Mouse (Mus musculus): Measurements from ENCODE around the gene Abhd17c.
"Not testable (repeated sequence)": the region's sequence is repeated elsewhere in the genome, so short reads cannot be mapped to it uniquely, and the experiment has no call there.

Abhd17c gene

DNA sequence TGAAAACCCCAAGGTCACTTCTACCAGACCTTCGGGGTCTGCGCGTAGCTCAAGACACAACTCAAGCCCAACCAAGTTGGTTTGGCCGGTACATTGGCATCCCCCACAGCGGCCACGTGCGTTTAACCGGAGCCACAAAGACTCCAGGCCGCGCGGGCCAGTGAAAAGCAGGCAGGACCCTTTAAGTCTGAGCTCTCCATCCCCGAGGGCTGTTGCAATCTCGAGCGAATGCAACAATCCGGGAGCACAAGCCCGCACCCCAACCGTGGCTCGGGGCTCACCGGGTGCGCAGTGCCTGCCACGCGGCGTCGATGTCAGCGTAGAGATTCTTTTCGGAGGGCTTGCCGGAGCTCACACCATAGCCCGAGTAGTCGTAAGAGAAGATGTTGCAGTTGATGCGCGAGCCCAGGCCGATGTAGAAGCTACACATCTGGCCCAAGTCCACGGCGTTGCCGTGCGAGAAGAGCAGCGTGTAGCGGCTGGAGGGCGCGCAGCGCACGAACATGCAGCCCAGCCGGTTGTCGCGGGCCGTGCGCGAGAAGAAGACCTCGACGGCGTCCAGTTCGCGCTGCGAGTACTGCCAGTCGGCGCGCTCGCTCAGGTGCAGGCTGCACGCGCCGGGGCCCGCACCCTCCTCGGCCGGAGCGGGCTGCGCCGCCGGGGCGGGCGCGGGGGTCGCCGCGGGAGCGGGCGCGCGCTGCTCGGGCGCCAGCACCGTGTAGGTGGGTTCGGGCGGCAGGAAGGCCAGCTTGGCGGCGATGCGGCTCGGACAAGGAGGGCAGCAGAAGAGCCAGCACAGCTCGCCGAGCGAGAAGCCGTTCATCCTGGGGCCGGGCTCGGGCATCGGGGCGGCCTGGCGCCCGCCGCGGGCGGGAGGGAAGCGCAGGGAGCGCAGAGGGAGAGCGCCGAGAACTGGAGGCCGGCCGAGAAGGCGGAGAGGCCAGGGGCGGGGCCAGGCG is at the start of gene Abhd17c:
Abhd17c (minus strand) TSS at position 893 of the 959 bp plus-strand sequence.
- peak; percentile 27 to 60 for DNase-seq (ENCODE audit: low spot score in 2 of 2)

DNA sequence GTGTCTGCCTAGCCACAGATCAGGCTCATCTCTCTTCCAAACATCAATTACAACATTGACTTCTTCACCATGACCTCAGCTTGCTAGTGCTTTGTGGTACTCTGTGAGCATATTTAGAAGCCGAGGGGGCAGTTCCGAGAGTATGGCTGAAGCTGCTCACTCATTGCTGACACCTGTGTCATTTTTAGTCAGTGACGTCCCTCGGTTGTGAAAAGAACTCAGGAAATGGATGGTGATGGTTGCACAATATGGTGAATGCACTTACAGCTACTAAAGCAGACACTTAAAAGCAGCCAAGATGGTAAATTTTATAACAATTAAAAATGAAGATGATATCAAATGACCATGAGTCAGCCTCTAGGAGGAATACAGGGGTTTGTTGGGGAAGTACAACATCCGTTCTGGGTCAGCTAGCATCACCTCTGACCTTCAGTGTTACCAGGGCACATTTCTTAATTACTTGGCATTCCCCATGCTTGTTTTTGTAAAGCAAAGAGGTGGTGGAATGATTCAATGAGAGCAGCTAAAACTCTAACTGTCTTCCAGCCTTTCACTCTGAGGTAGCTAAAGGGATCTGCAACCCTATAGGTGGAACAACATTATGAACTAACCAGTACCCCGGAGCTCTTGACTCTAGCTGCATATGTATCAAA is 45.6 kb upstream of the Abhd17c start:
- DNase-seq (ENCODE audit: low spot score in 2 of 2): no peak

DNA sequence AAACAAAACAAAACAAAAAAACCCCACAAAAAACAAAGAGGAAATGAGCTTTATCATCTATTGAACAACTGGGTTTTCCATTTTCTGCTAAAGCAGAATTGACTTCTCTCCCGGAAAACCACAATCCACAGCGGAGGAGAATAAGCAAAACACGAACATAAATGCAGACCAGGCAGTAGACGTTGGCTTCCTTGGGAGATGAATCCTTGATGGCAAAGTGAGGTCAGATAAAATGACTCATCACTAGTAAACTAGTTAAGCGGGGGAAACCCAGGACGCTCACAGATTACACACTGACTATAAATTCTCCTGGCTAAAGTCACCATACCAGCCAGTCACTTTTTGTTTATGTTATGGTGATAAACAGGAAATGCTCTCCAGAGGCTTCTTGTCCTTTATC is 44.5 kb upstream of the Abhd17c start:
- DNase-seq (ENCODE audit: low spot score in 2 of 2): no peak

DNA sequence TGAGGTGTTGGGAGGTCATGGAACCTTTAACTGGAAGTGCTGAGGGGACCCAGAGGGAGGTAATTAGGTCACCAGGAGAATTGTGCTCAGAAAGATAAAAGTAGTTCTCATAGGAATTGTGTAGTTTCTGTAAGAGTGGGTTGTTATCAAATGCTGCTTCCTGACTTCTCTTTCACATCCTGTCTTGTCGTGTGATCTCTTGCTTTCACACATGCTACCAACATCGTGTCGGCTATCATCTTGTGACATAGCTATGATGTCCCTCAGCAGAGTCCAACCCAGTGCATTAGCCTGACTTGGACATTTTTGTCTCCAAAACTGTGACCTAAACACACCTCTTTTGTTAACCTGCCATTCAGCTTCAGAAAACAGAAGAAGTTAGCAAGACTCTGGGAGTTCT is 40.6 kb upstream of the Abhd17c start:
- DNase-seq (ENCODE audit: low spot score in 2 of 2): no peak

DNA sequence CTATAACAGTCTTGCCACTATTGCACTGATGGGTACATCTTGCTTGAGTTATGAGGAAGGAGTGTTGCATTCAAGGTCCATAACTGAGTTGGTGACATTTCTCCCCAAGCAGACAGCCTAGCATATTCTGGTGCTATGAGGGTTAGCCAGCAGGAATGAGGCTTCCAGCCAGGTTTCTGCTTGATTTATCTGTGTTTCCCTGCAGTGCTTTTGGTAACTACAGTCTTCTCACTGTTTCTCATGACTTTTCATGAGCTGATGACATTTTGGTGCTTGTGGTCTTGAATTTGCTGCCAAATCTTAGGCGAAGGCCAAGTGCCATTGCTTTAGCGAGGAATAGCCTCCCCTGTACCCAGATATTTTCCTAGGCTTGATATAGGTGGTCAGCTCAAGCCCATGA is 39.8 kb upstream of the Abhd17c start:
- no peak for DNase-seq (ENCODE audit: low spot score in 2 of 2)

DNA sequence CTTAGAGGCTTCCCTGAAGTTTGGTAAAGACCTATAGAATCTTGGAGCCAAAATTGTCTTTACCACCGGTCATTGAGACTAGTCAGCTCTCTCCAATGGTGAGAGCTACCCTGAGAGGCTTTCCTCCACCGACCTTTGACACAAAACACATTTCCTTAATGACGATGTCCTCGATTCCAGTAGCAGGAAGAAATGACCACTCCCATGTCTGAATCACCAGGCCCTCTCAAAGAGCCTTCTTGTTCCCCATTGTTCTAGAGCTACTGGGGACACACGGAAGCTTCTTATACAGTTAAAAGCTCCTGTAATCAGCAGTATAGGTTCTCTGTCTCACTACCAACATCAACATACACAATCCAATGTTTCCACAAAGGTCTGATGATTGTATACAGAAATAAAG is 36.5 kb upstream of the Abhd17c start:
- no peak for DNase-seq (ENCODE audit: low spot score in 2 of 2)

DNA sequence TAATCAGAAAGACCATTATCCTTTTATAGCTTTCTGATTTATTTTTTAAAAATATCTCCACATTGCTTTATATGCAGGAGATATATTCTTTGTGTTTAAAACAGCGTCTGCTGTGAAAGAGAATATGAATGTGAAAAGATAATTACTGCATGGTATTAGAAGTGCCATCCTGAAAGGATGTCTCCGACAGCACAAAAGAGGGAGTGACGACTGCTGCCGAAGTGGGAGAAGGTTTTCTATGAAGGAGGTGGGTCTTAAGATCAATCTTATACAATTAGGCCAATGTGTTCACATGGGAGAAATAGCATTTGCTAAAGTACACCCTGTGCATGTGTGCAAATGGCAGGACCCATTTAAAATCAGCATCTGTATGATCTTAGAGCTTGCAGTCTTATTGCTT is 33.5 kb upstream of the Abhd17c start:
- no peak for DNase-seq (ENCODE audit: low spot score in 2 of 2)

DNA sequence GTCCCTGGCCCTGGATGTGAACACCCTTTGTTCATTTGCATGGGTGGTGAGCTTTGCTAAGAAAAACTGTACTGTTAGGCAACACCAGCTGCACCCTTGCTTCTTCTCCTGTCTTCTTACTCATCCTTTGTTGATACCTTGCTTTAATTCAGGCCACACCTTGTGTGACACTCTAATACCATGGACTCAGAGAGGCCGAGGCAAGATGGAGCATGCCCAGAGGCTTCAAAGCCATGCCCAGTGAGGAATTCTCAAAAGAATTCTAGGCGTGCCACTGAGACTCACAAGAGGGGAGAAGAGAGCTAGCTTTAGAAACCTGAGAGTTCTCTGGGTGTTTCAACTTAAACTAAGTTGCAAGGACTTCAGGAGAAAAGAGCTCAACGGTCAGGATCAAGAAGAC is 33.0 kb upstream of the Abhd17c start:
- no peak for DNase-seq (ENCODE audit: low spot score in 2 of 2)

DNA sequence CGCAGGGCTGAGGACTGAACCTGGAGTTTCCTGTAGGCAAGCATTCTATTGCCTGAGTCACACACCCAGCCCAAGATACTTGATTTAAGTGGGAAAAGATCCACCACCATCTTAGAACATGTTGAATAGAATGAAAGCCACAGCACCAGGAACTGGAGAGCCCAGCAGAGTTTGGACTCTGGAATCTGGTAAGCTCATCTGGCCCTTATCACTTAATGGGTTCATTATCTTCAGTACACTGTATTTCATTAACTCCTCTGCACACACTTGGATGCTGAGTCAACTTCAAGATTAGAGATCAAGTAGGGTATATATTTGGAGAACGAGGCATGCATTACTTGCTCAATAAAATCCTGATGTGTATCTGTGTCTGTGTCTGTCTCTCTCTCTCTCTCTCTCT is 27.1 kb upstream of the Abhd17c start:
- not testable (repeated sequence) for DNase-seq (ENCODE audit: low spot score in 2 of 2)

DNA sequence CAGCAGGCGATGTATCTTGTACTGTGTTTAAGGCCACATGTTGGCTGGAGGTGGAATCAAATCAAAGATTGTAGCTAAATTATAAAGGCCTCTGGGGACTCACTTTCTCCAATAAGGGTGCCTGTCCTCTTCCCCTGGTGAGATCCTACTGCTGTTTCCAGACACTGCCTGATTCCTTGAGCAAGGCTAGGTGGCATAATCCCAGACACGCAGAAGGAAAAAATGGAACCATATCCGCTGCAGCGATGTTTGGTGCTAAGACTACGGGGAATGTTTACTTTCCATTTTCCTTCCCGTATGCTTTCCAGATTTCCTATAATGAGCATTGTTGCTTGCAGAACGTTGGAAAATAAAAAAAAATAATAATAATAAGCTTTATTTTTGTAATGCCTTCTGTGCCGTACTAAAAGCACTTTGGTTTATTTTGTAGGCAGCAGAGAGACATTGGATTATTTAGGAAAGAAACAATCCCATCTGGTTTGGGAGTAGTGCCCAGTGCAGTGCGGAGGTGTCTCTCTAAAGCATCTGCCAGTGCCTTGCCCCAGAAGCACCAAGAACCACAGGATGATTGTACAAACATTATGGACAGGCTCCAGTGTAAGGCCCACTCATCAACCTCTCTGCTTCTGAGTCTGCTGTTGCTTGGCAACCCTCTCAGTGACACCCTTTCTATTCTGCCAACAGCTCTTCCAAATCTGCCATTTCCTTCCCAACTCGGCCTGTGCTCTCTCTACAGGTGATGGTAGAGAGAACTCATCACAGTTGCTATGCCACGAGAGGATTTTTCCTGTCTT is 23.2 kb upstream of the Abhd17c start:
- DNase-seq (ENCODE audit: low spot score in 2 of 2): peak; percentile 74 to 78

DNA sequence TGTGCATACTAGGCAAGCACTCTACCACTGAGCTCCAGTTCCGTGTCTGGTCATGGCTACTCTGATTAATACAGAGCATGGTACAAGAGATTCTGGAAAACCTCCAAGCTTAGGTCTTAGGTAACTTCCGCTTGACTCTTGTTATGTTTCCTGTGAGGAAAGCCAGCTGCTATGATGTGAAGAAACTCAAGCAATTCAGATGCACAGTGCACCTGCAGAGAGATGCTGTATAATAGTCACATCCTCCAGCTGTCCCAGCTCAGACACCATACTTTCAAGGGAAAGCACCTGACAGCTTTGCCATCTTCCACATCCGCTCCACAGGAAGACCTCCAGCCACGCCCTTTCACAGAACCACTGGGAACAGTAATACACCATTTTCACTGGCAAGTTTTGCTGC is 21.7 kb upstream of the Abhd17c start:
- no peak for DNase-seq (ENCODE audit: low spot score in 2 of 2)

DNA sequence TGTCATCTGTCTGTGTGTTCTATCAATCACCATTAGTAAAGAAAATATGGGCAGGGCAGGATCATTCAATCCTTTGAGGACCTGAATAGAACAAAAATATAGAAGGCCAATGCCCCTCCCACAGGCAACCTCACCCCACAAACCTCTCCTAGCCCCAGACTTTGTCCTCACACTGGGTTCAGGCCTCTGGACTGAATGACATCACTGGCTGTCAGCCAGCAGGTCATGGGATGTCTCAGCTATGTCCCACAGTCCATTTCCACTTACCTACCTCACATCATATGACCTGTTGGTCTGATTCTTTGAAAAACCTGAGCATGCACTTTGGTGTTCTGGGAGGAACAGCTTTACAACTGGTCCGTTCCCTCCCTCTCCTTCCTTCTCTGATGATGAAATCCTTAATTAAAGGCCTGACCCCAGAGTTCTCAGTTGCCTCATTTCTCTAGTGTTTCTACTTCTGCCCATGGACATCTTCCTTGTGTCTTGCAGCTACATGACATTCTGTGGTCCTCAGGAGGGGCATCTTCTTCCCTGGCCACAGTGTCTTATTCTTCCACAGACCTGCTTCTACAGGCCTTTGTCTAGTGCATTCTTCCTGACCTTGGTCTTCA is 19.6 kb upstream of the Abhd17c start:
- no peak for DNase-seq (ENCODE audit: low spot score in 2 of 2)

DNA sequence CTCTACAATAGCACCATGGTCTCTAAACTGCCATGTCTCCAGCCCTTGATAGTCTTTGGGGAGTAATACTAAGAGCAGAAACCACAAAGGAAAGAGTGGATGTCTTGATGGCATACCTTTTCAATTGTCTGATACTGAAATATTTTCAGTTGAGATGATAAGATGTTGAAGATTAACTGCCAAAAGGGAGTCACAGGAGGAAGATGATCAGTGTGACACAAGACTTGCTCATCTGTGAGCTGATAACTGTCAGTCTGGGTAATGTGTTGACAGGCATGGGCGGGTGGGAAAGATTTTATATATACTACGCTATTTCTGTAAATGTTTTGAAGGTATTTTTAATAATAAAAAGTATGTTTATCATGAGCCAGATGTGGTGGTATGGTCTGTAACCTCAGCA is 16.7 kb upstream of the Abhd17c start:
- no peak for DNase-seq (ENCODE audit: low spot score in 2 of 2)

DNA sequence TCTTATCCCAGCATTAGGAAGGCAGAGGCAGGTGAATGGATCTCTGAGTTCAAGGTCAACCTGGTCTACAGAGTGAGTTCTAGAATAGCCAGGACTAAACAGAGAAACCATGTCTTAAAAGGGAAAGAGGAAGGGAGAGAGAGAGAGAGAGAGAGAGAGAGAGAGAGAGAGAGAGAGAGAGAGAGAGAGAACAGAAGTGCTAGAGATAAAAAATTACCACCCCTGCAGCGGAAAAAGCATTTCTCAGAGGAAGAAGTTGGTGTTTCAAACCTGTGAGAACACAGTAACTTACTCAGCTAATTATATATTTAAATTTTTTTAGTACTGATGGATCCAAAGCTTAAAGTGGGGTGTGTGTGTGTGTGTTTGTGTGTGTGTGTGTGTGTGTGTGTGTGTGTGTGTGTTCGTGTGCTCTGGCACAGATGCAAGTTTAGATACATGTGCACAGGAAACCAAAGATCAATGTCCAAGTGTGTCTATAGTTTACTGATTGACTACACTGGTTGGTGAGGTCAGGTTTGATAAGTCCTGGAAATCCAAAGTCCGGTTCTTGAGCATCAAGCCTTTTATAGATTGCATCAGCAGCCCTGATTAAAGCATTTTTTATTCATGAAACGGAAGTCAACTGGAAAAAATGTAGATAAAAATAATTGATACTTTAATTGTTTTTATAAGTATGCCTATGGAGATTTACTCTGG is 15.2 kb upstream of the Abhd17c start:
- no peak for DNase-seq (ENCODE audit: low spot score in 2 of 2)

DNA sequence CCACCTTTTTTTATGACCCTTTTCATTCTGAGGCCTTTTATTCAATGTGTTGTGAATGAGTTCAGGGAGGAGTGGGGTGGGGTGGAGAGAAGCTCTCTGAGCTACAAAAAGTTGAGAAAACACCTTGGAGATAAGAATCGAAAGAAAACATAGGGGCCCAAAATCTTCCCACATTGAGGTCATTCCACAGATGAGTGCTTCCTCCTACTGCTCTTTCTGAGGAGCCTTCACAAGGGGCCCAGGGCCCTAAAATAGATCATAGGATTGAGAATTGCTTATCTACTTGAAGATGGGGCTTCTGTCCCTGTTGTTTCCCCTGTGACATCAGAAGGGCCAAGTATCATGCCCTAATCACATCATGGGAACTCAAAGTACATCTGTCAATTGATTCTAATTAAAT is 14.3 kb upstream of the Abhd17c start:
- DNase-seq (ENCODE audit: low spot score in 2 of 2): no peak

DNA sequence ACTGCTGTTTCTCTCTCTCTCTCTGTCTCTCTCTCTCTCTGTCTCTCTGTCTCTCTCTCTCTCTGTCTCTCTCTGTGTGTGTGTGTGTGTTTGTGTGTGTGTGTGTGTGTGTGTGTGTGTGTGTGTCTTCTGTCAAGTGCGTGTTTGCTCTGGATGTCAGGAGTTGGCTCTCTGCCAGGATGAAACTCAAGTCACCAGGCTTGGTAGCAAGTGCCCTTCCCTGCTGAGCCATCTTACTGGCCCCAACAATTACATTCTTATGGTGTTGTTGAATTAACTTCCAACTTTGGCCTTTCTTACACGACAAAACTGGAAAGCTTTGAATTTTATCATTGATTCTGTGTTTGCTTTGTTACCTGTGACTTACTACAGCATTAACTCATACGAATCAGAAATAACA is 13.6 kb upstream of the Abhd17c start:
- no peak for DNase-seq (ENCODE audit: low spot score in 2 of 2)

DNA sequence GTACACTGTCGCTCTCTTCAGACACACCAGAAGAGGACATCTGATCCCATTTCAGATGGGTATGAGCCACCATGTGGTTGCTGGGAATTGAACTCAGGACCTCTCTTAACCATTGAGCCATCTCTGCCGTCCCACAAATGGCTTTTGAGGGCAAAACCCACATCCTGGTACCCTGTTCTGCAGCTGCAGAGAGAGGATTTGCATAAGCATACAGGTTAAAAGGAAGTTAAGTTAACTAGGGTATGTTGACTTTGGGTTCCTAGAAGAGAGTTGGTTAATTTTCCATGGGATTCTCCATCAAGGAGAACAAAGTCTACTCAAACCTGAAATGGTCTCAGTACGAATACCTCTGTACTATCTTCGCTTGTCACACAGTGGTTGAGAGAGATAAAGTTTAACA is 13.2 kb upstream of the Abhd17c start:
- no peak for DNase-seq (ENCODE audit: low spot score in 2 of 2)

DNA sequence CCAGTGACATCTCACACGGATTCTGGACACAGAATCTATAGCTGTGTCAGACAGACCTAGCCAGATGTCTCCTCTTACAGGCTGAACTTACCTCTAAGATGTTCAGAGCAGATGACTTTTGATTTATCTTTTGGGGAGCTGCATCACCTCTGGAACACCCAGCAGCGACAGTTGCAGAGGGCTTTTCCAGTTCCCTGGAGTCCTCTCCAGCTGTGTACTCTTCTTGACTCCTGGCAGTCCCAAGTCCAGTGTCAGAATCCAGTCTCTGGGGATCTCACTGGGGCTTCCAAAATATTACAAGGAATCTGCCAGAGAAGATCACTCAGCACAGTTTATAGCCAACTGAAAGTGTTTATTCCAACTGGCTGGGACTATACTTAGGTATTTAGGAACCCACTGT is 12.7 kb upstream of the Abhd17c start:
- DNase-seq (ENCODE audit: low spot score in 2 of 2): no peak

DNA sequence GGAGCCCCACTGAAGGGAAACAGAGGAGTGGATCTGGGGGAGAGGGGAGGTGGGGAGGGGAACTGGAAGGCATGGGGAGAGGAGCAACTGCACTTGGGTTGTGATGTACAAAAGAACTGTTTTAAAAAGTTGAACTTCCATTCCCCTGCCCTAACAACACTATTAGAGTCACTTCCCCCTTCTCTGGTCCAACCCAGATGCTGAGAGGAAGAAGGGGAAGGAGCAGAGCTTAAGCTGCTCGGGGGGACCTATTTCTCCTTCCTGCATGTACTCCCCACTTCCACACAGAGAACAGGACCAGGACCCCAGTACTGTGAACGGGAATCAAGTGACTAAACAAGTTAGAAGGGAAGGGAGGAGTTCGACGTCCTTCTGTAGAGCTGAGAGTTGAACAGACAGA is 11.9 kb upstream of the Abhd17c start:
- no peak for DNase-seq (ENCODE audit: low spot score in 2 of 2)

DNA sequence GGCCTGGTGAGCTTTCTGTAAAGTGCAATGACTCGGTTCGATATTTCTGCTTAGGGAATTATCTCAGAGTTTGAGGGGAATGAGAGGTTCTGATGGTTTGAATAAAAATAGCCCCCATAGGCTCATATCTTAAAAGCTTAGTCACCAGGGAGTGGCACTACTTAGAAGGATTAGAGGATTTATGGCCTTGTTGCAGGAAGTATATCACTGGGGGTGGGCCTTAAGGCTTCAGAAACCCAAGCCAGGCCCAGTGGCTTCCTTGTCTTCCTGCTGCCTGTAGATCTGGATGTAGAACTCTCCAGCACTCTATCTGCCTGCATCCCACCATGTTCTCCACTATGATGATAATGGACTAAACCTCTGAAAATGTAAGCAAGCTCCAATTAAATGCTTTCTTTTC is 7.7 kb upstream of the Abhd17c start:
- DNase-seq (ENCODE audit: low spot score in 2 of 2): no peak

DNA sequence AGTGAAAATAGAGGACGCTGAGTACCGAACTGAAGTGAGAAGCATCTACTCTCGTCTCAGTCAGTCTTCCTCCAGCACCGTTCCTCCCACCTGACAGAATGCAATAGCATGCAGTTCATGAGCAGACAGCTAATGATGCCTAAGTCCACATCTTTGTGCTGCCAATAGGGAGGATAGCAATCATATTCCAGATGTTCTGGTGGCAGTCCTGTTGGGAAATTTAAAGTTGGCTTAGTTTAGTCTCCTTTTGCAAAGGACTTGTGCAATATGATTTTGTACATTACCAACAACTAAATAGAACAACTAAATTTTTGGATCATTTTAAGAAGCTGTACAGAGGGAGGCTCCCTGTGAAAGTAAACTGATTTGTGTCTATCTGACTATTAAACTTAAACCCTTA is 2.1 kb upstream of the Abhd17c start:
- DNase-seq (ENCODE audit: low spot score in 2 of 2): no peak

Measured in right cerebral cortex, adult 2 months (tissue).